ENCODE assay signal across 15 mouse cellular contexts in the genomic region with DNA sequence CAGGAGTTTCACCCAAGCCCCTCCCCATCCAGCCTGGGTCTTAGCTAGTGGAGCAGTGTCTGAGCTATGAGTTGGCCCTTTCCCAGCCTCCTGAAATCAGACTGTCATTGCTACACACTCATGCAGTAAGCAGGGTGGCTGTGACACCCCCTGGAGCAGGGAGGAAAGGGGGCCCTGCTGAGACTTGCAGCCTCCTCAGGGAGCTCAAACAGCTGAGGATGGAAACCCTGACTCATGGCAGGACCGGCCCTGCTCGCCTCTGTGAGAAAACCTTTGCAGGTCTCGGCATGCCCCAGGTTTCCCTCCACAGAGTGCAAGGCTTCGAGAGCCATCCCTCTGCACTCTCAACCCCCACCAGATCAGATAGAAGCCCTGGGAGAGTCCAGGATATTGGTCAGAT. TPM values are rescaled to one million over a fixed set of nuclear protein-coding genes. Genes with fewer than 3 reads are reported as not detected.
DNase-seq lines count a peak whose midpoint lies in the region; ATAC-seq lines count a peak whose summit lies in the region.
"Had no signal": no experiment of that assay in that cellular context is flagged by ENCODE, and none has a peak within 500 bp of the region (broad histone marks: within the 10 kb centered on the region; RNA-seq: fewer than 3 reads in every experiment).

No protein-coding gene starts in this region.

- no peak overlapping the region for H3K4me3 ChIP-seq in liver, embryonic 12.5 days
- H3K4me3 ChIP-seq in stomach, embryonic 15.5 days (replicated peaks), result no peak overlapping the region
- no peak overlapping the region for H3K4me3 ChIP-seq in forebrain, embryonic 15.5 days
- H3K4me3 ChIP-seq: neural tube, embryonic 13.5 days had no signal

- DNase-seq in liver, result no peak
- DNase-seq in brain, adult 2 months (ENCODE audit: low read depth, low spot score), result peak; percentile 14
- peak; percentile 27 for DNase-seq in forelimb bud, embryonic 11.5 days (ENCODE audit: low read depth, low spot score)
- no peak for DNase-seq in layer of hippocampus, adult 11-12 months (ENCODE audit: low spot score)
- DNase-seq: cerebellum, adult 18-20 months; forebrain, postnatal 0 days; heart, postnatal 36 days; layer of hippocampus, adult 9-11 months; left cerebral cortex, postnatal 4 days; lung, postnatal 36 days; midbrain, embryonic 14.5 days had no signal

- H3K27ac ChIP-seq in liver, embryonic 12.5 days, result peak overlapping the region; percentile 48
- peak overlapping the region; percentile 59 for H3K27ac ChIP-seq in stomach, embryonic 15.5 days
- no peak overlapping the region for H3K27ac ChIP-seq in forebrain, embryonic 15.5 days (replicated peaks)
- H3K27ac ChIP-seq: neural tube, embryonic 13.5 days had no signal

- H3K27me3 ChIP-seq in liver, embryonic 12.5 days (replicated peaks), result no peaks in the 10 kb centered on the region
- H3K27me3 ChIP-seq in stomach, embryonic 15.5 days (replicated peaks), result no peaks in the 10 kb centered on the region
- no peaks in the 10 kb centered on the region for H3K27me3 ChIP-seq in forebrain, embryonic 15.5 days
- H3K27me3 ChIP-seq: neural tube, embryonic 13.5 days had no signal

- no peak overlapping the region for H3K9ac ChIP-seq in liver, embryonic 12.5 days
- no peak overlapping the region for H3K9ac ChIP-seq in stomach, embryonic 15.5 days
- H3K9ac ChIP-seq in forebrain, embryonic 15.5 days (replicated peaks), result no peak overlapping the region
- H3K9ac ChIP-seq: forebrain, postnatal 0 days; neural tube, embryonic 13.5 days had no signal

- no peak overlapping the region for H3K4me2 ChIP-seq in liver, embryonic 12.5 days
- H3K4me2 ChIP-seq in stomach, embryonic 15.5 days, result no peak overlapping the region
- no peak overlapping the region for H3K4me2 ChIP-seq in forebrain, embryonic 15.5 days (replicated peaks)
- H3K4me2 ChIP-seq: neural tube, embryonic 13.5 days had no signal

- ATAC-seq in liver, embryonic 12.5 days, result 0 out of 2 replicates have a peak, but pooled peaks have one; percentile 7
- ATAC-seq in stomach, embryonic 15.5 days (ENCODE audit: insufficient read depth, low FRiP score, low read depth), result peak; percentile 49; the same call in 1 of the 2 replicates
- no peak for ATAC-seq in forebrain, embryonic 15.5 days (replicated peaks)
- ATAC-seq: forebrain, postnatal 0 days had no signal

- H3K4me1 ChIP-seq in liver, embryonic 12.5 days, result peaks cover 30% of the 10 kb centered on the region
- peaks cover 12% of the 10 kb centered on the region; the same call in 1 of the 2 replicates for H3K4me1 ChIP-seq in stomach, embryonic 15.5 days
- no peaks in the 10 kb centered on the region for H3K4me1 ChIP-seq in forebrain, embryonic 15.5 days
- H3K4me1 ChIP-seq: neural tube, embryonic 13.5 days had no signal

- H3K9me3 ChIP-seq in liver, embryonic 12.5 days (replicated peaks), result no peaks in the 10 kb centered on the region
- no peaks in the 10 kb centered on the region for H3K9me3 ChIP-seq in stomach, embryonic 15.5 days
- no peaks in the 10 kb centered on the region for H3K9me3 ChIP-seq in forebrain, embryonic 15.5 days
- H3K9me3 ChIP-seq: neural tube, embryonic 13.5 days had no signal

- H3K36me3 ChIP-seq in liver, embryonic 12.5 days, result peaks cover 12% of the 10 kb centered on the region
- H3K36me3 ChIP-seq in stomach, embryonic 15.5 days, result peaks cover 21% of the 10 kb centered on the region
- peaks cover 1% of the 10 kb centered on the region; the same call in 1 of the 2 replicates for H3K36me3 ChIP-seq in forebrain, embryonic 15.5 days

- 59% methylated on average over 4 of the region's 4 CpGs for WGBS in liver, embryonic 12.5 days (ENCODE audit: insufficient replicate concordance)
- WGBS in stomach, embryonic 15.5 days, result 80% methylated on average over 4 of the region's 4 CpGs
- 89% methylated on average over 4 of the region's 4 CpGs for WGBS in forebrain, embryonic 15.5 days

RNA-seq across cellular contexts. Expression of a gene that starts 27.9 kb away (rescaled TPM):
- 18.1 and 19.5 TPM in 2 replicates for polyA plus RNA-seq in liver, embryonic 12.5 days (2016; fragmentation: Nextera tagmentation; extraction: Ambion mirVana)
- polyA plus RNA-seq in stomach, embryonic 15.5 days (2015; fragmentation: Nextera tagmentation; extraction: Ambion mirVana), result 209 and 235 TPM in 2 replicates
- polyA plus RNA-seq in forebrain, embryonic 15.5 days (2015; fragmentation: Nextera tagmentation; extraction: Ambion mirVana), result 47.0 and 47.4 TPM in 2 replicates

Comparison
In these comparisons a context has a peak if more than half of its experiments do, and no peak if none do; other contexts are left out.
1. DNase-seq: peak in brain, adult 2 months (single experiment) and forelimb bud, embryonic 11.5 days (single experiment); none in liver (single experiment) and layer of hippocampus, adult 11-12 months (single experiment).